Mouse (Mus musculus) forebrain, postnatal 0 days (tissue): Measurements from ENCODE around the gene Luc7l3. TPM values are rescaled to one million over a fixed set of nuclear protein-coding genes. Genes with fewer than 3 reads are reported as not detected.

Experiments
- ATAC-seq: fragments of 200-750 bp; cut with Nextera tagmentation; 2 replicates; pipeline ENCODE4 v1.8.0; 2017; ENCODE audit warnings: mild to moderate bottlenecking, moderate library complexity
- DNase-seq: peaks from one replicate; pipeline ENCODE4 v3.0.0-alpha.2; 2015
- H3K27ac ChIP-seq: fragments of 300-500 bp; sonication (generic); 2 replicates; pipeline ENCODE4 v1.5.1; 2014; ENCODE audit warnings: low read depth, mild to moderate bottlenecking, antibody characterized with exemption, low read length, moderate library complexity, mixed read lengths
- H3K27me3 ChIP-seq: fragments of 300-500 bp; sonication (generic); 2 replicates; pipeline ENCODE4 v1.6.1; 2014; ENCODE audit warnings: mild to moderate bottlenecking, low read length, mixed read lengths; ENCODE audit not compliant: insufficient read depth
- H3K36me3 ChIP-seq: fragments of 300-500 bp; sonication (generic); 2 replicates; pipeline ENCODE4 v1.6.1; 2014; ENCODE audit warnings: mild to moderate bottlenecking, moderate library complexity; ENCODE audit not compliant: insufficient read depth
- H3K4me1 ChIP-seq: fragments of 300-500 bp; sonication (generic); 2 replicates; pipeline ENCODE4 v1.6.1; 2014; ENCODE audit warnings: antibody characterized with exemption; ENCODE audit not compliant: insufficient read depth
- H3K4me2 ChIP-seq: fragments of 300-500 bp; sonication (generic); 2 replicates; pipeline ENCODE4 v1.6.1; 2014; ENCODE audit warnings: low read depth, mild to moderate bottlenecking, moderate library complexity
- H3K4me3 ChIP-seq: fragments of 300-500 bp; sonication (generic); 2 replicates; pipeline ENCODE4 v1.5.1; 2014; ENCODE audit warnings: low read depth, low read length, mixed read lengths
- H3K9ac ChIP-seq: fragments of 300-500 bp; sonication (generic); 2 replicates; pipeline ENCODE4 v1.6.1; 2014; ENCODE audit warnings: mild to moderate bottlenecking
- H3K9me3 ChIP-seq: fragments of 300-500 bp; sonication (generic); 2 replicates; pipeline ENCODE4 v1.6.1; 2016; ENCODE audit warnings: low read length
- CTCF ChIP-seq: sonication (generic); IDR thresholded peaks from 2 replicates; pipeline ENCODE4 v1.5.1; 2016; ENCODE audit warnings: antibody characterized with exemption, control low read depth, low read depth
- WGBS: fragments of 180-500 bp; shearing (Covaris S2); extraction: QIAGEN DNeasy Blood & Tissue Kit; methylation state at CpG from one replicate; pipeline ENCODE4 v1.1.7; 2014; 5-methylcytosine and 5-hydroxymethylcytosine counted together
- polyA plus RNA-seq: library from polyadenylated mRNA; unstranded; fragments of >200 nt; fragmentation: Nextera tagmentation; extraction: Ambion mirVana; gene quantifications from 2 replicates; pipeline ENCODE4 v1.2.1, GENCODE M21; 2015
- total RNA-seq: library from RNA; depleted of rRNA; stranded (reverse); fragments of >200 nt; gene quantifications from 2 replicates; pipeline ENCODE4 v1.2.3, GENCODE M21; 2014

Gene Luc7l3
- total and polyA plus RNA-seq, 2 experiments from 2014 or later = 87.2 to 108 TPM

- no peaks in the 10 kb centered on the region for H3K9me3 ChIP-seq
- H3K4me2 ChIP-seq = no peak overlapping the region; the same call in 1 of the 2 replicates
- H3K9ac ChIP-seq = no peak overlapping the region
- TF ChIP-seq CTCF = no peak
- peaks cover 29% of the 10 kb centered on the region for H3K4me1 ChIP-seq
- H3K27ac ChIP-seq = no peak overlapping the region
- no peaks in the 10 kb centered on the region for H3K36me3 ChIP-seq
- no peaks in the 10 kb centered on the region for H3K27me3 ChIP-seq
- DNase-seq = no peak
- WGBS = 69% methylated on average over 5 of the region's 5 CpGs
- H3K4me3 ChIP-seq = no peak overlapping the region
- ATAC-seq = no peak
Observed at GRCm38 (mm10) chr11:94318056-94318455, 3.7 kb downstream of the Luc7l3 start.

- no peaks in the 10 kb centered on the region for H3K27me3 ChIP-seq
- no peak overlapping the region for H3K9ac ChIP-seq
- H3K4me3 ChIP-seq = no peak overlapping the region
- H3K9me3 ChIP-seq = no peaks in the 10 kb centered on the region
- WGBS = 58% methylated on average over 4 of the region's 4 CpGs
- ATAC-seq (no peak), DNase-seq (no peak)
- peak overlapping the region; percentile 2; the same call in 1 of the 2 replicates for H3K4me2 ChIP-seq
- H3K27ac ChIP-seq = no peak overlapping the region
- H3K4me1 ChIP-seq = peaks cover 29% of the 10 kb centered on the region
- H3K36me3 ChIP-seq = no peaks in the 10 kb centered on the region
- TF ChIP-seq CTCF = no peak
Observed at GRCm38 (mm10) chr11:94317515-94317914, 4.3 kb downstream of the Luc7l3 start.

GRCm38 (mm10) chr11:94317014-94317413 is 4.8 kb downstream of the Luc7l3 start:
- WGBS = 72% methylated on average over 1 of the region's 1 CpGs
- Histone ChIP-seq H3K9ac (no peak overlapping the region), H3K9me3 (no peaks in the 10 kb centered on the region), H3K4me3 (no peak overlapping the region), H3K27ac (no peak overlapping the region), H3K4me1 (peaks cover 26% of the 10 kb centered on the region), H3K27me3 (no peaks in the 10 kb centered on the region), H3K36me3 (no peaks in the 10 kb centered on the region), H3K4me2 (no peak overlapping the region)
- DNase-seq (no peak), ATAC-seq (no peak)
- TF ChIP-seq CTCF = no peak

- H3K9ac ChIP-seq = no peak overlapping the region
- ATAC-seq = no peak
- H3K4me2 ChIP-seq = no peak overlapping the region
- no peaks in the 10 kb centered on the region for H3K9me3 ChIP-seq
- no peak for TF ChIP-seq CTCF
- 84% methylated on average over 2 of the region's 2 CpGs for WGBS
- peaks cover 26% of the 10 kb centered on the region for H3K4me1 ChIP-seq
- H3K27me3 ChIP-seq = no peaks in the 10 kb centered on the region
- no peak overlapping the region for H3K4me3 ChIP-seq
- no peak overlapping the region for H3K27ac ChIP-seq
- no peak for DNase-seq
- no peaks in the 10 kb centered on the region for H3K36me3 ChIP-seq
Observed at GRCm38 (mm10) chr11:94316528-94316927, 5.3 kb downstream of the Luc7l3 start.

GRCm38 (mm10) chr11:94315308-94315707 is 6.5 kb downstream of the Luc7l3 start:
- Histone ChIP-seq H3K4me1 (peaks cover 26% of the 10 kb centered on the region), H3K36me3 (no peaks in the 10 kb centered on the region), H3K4me3 (no peak overlapping the region), H3K27me3 (no peaks in the 10 kb centered on the region), H3K9me3 (no peaks in the 10 kb centered on the region), H3K27ac (no peak overlapping the region), H3K4me2 (no peak overlapping the region), H3K9ac (no peak overlapping the region)
- 64% methylated on average over 1 of the region's 1 CpGs for WGBS
- ATAC-seq (no peak), DNase-seq (no peak)
- TF ChIP-seq CTCF = no peak

- peaks cover 23% of the 10 kb centered on the region; the same call in 1 of the 2 replicates for H3K4me1 ChIP-seq
- no peak overlapping the region for H3K4me2 ChIP-seq
- no peak overlapping the region for H3K27ac ChIP-seq
- no peak overlapping the region for H3K9ac ChIP-seq
- H3K4me3 ChIP-seq = no peak overlapping the region
- H3K9me3 ChIP-seq = no peaks in the 10 kb centered on the region
- 70% methylated on average over 2 of the region's 2 CpGs for WGBS
- TF ChIP-seq CTCF = no peak
- no peaks in the 10 kb centered on the region for H3K36me3 ChIP-seq
- no peaks in the 10 kb centered on the region for H3K27me3 ChIP-seq
- DNase-seq (no peak), ATAC-seq (no peak)
Observed at GRCm38 (mm10) chr11:94314098-94314652, 7.6 kb downstream of the Luc7l3 start.

GRCm38 (mm10) chr11:94312733-94313132 is 9.1 kb downstream of the Luc7l3 start:
- H3K9me3 ChIP-seq = no peaks in the 10 kb centered on the region
- 66% methylated on average over 1 of the region's 1 CpGs for WGBS
- peaks cover 21% of the 10 kb centered on the region; the same call in 1 of the 2 replicates for H3K4me1 ChIP-seq
- DNase-seq (no peak), ATAC-seq (no peak)
- no peak overlapping the region for H3K27ac ChIP-seq
- no peak overlapping the region for H3K4me2 ChIP-seq
- no peak overlapping the region for H3K4me3 ChIP-seq
- H3K36me3 ChIP-seq = no peaks in the 10 kb centered on the region
- TF ChIP-seq CTCF = no peak
- no peak overlapping the region for H3K9ac ChIP-seq
- no peaks in the 10 kb centered on the region for H3K27me3 ChIP-seq
